Mouse (Mus musculus) 3134 (cell line): ENCODE data around the gene Cnn1.
A peak's percentile ranks its signal among the peaks of the same experiment; 100 is the strongest.

Experiments used
- DNase-seq: peaks from one replicate; pipeline ENCODE4 v3.0.0-alpha.2; 2011; ENCODE audit warnings: low spot score; ENCODE audit not compliant: insufficient read length; ENCODE audit errors: extremely low read depth

Gene Cnn1

DNA sequence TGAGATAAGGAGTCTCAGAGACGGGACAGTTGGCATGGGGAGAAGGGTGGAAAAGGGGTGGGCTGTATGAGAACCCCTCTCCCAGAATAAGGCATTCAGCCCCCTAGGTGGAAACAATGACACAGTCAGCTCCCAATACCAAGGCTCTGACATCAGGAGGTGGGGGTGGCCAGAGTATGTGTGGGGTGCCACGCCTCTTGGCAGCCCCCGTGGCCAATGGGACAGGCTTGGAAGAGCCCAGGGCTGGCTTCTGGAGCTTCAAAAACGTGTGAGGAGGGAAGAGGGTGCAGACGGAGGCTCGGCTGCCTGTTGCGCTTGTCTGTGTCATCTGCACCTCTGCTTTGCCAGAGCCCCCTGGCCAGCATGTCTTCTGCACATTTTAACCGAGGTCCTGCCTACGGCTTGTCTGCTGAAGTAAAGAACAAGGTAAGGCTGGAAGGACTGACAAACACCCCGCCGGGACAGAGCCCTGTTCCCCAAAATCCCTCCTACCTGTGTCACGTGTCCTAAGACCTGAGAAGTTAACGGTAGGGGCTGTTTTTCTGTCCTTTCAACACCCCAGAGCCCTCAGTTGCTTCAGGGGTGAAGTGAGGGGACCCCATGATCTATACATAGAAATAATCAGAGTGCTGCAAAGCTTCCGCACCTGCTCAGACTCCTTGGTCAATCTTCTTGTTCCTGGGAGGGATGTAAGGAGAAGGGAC lies at the start of gene Cnn1:
TSS of gene Cnn1 (plus strand) at position 224 of the 704 bp plus-strand sequence.
- no peak for DNase-seq

DNA sequence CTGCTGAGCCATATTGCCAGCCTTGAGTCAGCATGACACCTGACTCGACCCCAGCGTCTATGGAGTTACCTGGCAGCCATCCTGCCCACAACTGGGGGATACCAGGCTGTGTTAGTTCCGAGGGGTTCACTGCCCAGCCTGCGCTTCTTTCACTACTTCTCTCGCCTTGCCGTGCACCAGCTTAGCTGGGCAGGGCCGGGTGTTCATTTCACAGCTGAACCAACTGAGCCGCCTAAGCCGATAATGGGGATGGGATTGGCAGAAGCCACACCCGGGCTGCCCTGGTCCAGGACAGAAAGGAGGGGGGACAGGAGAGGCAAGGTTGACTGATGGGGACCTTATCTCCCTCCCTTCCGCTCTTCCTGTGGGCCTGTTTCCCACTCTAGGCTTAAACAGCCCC lies 49.7 kb upstream of the Cnn1 start:
- no peak for DNase-seq

DNA sequence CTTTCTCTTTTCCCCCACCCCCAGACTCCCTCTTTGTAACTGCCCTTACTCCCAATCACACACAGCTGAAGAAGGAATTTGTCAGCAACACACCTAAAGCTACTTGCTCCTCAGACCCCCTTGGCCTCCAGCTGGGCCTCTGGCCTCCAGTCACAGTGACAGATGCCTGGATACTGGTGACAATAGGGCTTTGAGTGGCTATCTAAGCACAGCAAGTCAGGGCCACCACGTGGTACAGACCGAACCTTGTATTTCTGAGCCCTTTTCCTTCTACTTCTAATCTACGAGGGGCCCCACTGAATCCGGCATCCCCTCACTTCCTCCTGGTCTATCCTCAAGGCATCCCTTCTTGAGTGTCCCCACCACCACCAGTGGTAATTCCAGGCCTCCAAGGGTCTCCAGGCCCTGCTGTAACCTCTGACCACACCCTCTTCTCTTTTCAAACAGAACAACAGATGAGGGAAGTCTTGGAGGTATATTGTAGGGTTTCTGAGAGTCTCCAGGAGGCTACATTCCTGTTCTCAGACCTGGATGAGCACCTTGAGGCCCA lies 49.2 kb upstream of the Cnn1 start:
- no peak for DNase-seq

DNA sequence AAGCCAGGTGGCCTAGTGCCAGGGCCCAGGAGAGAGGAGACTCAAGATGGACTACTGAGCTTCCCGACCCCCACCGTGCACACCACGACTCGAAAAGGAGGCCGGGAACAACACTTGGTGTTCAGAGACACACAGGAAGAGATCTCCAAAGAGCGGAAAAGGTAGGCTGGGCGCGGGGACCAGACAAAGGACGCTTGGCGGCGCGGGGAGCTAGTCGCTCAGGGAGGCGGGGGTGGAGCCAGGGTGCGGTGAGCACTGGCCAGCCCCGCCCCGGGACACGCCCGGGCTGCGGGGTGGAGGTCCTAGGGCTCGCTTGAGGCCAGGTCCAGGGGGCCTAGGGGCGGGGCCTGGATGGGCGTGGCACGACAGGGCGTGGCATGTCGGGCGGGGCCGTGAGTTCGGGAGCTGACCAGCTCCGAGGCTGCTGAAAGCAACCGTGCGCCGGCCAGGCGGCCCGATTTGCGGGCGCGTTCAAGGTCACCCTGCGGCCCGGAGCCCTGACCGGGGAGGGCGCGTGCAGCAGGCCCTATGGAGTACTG lies 48.6 kb upstream of the Cnn1 start:
- DNase-seq: no peak

DNA sequence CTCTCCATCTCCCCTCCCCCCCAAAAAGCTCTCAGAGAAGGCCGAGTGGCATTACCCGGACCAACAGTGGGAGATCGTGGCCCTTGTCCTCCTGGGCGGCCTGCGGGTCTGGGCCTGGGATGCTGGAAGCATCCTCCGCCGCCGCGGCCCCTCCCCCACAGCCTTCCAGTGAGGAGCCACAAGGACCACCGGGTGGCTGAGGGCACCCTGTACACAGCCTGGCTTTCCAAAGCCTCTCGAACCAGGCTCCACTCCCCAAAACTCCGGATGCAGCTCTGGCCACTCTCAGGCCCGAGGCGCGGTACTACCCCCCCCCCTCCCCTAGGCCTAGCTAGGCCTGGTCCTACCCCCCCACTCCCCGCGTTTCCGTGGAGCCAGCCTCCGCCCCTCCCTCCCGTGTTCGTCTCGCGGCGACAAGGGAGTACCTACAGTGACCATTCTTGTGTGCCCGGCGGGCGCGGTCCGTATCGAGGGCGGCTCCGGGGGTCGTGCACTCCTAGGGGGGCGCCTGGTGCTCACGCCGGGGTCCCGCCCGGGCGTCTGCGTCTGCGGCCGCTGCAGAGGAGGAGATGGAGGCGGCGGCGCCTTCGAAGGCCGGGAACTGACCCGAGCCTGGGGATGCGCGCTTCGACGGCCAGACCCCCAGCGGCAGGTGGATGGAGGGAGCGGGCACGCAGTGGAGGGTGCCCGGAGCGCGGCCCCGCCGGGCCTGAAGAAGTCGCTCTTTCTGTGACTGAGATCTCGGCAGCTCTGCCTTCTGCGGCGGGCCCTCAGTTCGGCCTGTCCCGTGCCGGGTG lies 47.7 kb upstream of the Cnn1 start:
- no peak for DNase-seq

DNA sequence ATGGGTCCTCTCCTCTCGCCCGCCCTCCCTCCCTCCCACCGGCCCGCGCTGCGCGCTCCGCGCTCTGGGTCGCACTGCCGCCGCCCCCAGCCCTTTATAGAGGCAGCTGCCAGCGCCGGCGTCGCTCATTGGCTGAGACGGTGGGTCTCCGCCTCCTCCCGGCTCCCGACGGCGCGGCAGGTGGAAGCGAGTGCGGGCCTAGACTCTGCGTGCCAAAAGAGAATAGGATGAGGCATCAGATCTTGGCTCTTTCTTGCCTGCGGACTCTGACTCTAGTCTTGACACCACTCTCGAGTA lies 47.1 kb upstream of the Cnn1 start, which contains the start of gene Elavl3:
TSS of gene Elavl3 (minus strand) at position 66 of the 297 bp plus-strand sequence.
- DNase-seq: no peak

DNA sequence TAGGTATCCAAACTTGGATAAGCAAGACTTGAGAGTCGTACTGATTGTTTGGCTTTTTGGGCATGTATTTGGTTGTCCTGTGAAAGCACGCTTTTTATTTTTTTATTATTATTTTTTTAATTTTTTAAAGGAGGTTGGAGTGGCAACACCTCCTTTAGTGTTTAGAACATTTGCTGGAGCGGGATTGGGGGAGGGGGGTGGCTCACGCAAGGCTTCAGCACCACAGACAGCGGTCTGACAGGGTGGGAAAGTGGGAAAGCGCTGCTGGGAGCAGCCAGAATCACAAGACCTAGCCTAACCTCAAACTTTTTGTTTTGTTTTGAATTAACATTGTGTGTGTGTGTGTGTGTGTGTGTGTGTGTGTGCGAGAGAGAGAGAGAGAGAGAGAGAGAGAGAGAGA lies 45.4 kb upstream of the Cnn1 start:
- DNase-seq: no peak

DNA sequence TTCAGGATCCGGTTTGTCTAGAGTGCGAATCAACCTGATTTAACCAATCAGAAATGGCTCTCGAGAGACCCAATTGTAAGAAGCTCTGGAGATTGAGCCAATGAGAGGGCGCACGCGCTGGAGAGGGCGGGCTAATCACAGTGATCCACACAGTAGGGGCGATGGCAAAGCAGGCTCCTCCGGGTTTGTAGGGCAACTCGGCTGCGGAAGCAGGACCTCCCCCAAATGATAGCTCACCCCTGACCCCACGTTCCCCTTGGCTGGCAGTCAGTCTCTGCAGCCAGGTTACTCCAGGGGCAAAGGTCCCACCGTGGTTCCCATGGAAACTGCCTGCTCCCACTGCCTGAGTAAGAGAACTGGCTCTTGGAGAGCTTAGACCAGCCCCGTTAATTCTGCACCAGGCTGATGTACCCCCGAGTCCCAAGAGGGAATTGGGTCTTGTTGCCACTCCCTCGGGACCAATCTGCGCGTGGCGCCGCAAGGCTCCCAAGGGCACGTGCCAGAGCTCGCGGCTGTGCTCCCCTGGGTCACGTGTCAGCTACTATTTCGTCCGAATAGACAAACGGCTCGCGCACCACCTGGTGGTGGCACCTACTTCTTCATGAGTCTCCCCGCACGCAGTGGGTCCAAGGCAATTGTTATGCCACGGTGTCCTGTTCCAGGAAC lies 44.5 kb upstream of the Cnn1 start:
- DNase-seq: no peak

DNA sequence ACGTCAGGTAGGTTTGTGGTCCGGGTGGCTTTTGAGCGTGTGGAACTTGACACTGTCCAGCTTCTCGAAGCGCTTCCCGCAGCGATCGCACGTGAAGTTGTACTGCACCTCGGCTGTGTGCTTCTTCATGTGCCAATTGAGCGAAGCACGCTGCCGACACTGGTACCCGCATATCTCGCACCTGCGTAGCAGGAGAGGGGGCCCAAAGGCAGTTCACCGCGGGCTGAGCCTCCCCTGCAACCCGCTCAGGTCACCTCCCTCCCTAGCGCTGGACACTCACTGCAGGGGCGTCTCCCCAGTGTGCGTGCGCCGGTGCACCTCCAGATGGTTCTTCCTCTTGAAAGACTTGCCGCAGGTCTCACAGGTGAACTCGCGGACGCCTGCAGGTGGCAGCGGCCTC lies 43.3 kb upstream of the Cnn1 start:
- DNase-seq: no peak

DNA sequence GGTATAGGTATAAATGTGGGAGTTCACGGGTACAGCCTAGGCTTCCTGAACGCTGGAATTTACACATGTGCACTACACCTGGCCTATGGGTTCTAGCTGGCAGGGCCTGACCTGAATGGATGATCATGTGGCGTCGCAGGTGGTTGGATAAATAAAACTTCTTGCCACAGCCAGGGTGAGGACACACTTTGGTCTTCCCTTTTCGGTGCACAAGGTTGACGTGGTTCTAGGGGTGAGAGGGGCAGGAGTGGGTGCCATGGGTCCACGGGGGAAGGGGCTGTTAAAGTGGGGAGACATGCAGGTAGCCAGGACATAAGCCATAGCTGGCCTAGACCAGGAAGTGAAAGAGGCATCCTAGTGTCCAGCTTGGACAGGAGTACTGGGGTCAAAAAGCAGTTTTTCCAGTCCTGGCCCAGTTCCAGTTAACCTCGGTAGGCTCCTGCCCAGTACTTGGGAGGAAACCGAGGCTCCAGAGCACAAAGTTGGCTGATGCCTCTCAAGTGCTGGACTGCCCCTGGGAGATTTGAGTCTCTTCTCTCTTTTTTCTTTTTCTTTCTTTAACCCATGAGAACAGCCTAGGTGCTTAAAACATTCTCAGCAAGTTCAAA lies 42.6 kb upstream of the Cnn1 start:
- no peak for DNase-seq

DNA sequence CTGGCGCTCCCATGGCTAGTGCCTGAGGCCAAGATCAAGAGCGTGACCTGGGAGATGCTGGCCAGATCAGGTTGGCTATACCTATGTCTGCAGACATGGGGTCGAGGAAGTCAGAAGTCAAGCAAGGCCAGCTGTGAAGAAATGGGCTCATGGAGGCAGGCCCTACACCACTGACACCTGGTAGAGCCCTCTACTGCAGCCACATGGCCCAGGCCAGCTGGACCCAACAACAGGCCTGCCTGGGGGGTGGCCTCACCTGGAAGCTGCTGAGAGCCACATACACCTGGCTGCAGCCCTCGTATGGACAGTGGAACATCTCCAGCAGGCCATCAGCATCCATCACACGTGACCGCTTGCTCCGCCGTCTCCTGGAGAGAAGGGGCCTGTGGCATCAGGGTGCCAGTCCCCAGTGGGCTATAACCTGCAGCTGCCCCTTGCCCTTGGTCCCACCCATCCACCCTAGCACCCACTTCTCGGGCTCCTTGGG lies 41.9 kb upstream of the Cnn1 start:
- no peak for DNase-seq

DNA sequence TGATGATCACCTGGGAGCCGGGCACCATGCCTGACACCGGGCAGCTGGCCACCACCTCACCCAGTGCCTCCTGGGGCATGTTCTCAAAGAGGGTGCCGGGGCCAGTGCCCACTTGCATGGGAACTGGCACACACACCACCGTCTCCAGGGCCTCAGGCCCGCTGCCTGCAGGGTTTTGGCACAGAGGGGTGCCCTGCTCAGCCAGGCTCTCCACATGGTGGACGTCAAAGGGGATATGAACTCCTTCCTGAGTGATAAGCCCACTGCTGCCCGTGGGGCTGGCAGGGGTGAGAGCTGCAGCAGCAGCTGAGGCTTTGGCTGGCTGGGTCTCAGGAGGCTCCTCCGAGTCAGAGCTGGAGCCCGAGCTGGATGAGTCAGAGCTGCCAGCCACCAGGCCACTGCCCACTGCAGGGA lies 41.0 kb upstream of the Cnn1 start:
- DNase-seq: peak; percentile 84

DNA sequence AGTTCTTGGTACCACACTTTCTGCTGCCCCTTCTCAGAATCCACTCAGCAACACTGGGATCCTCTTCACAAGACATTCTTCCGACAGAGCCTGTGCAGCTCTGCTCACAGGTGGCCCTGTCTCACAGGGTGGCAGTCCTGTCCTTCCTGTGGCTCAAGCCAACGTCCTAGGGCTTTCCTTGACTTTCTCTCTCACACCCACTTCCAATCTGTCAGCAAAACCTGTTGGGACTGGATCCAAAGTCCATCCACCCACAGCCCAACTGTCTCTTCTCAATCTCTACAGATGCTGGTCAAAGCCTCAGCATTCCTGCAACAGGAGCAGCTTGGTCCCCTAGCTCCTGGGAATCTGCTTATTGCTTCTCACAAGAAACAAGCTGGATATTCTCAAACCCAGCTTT lies 37.7 kb upstream of the Cnn1 start:
- no peak for DNase-seq

DNA sequence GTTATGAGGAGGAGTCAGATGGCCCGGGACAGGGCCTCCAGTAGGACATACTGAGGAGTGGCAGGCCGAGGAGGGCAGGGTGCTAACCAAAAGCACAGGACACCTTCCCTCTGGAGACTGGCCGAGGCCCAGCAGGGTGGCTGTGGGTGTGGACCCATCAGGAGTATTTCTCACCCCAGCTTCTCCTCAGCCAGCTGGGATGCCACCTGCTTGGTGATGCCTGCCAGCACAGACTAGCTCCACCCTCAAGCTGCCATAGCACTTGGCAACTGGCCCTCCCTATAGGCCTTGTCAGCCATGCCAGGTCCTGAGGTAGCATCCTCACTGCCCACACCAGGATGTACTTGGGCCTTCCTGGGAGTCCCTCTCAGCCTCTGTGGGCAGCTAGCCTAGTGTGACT lies 34.7 kb upstream of the Cnn1 start:
- DNase-seq: no peak

DNA sequence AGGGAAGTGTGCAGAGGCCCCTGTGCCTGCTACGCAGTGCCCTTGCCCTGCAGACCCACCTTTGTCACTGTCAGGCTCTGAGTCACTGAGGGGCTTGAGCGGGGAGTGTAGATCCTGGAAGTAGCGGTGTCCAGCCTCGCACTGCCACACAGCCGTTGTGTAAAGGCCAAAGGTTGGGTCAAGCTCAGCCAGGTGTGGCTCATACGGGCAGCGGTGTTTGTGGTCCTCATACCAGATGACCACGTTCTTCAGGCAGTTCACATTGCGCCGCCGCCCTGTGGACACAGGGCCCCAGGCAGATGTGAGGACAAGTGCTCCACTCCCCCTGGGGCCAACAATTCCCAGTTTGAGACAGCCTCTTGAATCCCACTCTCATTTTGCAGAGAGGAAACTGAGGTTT lies 33.4 kb upstream of the Cnn1 start:
- DNase-seq: no peak

DNA sequence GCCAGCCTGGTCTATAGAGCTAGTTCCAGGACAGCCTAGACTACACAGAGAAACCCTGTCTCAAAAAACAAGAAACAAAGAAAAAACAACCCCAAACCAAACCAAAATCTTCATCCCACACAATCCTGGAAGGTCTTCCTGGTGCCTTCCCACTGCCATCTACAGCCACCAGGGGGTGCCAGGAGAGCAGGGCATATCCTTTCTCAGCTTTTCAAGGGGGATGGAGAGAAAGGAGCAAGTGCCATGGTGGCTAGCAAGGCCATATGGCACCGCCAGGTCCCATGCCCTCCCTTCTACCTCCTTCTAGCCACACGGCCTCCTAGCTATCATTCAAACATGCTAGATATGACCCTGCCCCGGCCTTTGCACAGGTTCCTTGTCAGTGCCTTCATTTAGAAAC lies 32.6 kb upstream of the Cnn1 start:
- DNase-seq: no peak

DNA sequence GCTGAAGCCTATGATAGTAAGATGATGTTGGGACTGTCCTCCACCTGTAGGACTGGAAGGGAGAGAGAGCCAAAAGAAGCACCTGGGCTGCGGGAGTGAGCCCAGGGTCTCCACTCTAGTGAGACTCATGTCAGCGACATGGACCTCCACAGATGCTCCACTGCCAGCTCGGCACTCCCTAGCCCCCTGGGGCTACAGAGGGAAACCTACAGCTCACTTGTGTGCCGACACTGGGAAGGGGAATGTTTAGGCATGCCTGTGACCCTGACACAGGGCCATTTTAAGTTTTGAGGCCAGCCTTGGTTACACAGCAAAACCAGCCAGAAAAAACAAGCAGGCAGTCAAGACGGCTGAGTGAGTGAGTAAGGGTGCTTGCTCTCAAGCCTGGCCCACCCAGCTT lies 31.8 kb upstream of the Cnn1 start:
- DNase-seq: no peak

DNA sequence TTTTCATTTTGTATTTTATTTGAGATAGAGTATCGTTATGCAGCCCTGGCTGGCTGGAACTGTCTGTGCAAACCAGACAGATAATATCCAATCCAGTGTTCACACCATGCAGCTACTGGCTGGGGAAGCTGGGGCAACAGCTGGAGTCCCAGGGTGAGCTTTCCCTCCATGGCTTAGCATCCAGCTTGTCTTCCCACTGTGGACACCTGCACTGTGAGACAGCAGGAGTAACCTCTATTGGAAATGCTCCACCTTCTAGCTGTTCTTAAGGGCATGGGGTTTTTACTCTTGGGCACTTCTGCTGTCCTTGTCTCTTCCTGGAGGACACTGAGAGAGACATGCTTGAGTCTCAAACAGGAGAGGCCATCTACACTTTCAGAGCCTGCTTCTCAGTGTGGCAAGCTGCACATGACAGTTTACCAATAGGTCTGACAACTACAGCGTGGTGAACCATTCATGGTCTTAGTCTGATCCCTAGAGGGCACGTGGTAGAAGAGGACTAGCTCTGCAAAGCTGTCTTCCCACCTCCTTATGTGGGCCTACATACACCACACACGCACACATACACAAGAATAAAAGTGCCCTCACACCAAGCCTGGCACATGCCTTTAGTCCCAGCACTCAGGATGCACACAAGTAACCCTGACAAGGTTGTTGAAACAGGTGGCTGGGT lies 29.0 kb upstream of the Cnn1 start:
- DNase-seq: no peak

DNA sequence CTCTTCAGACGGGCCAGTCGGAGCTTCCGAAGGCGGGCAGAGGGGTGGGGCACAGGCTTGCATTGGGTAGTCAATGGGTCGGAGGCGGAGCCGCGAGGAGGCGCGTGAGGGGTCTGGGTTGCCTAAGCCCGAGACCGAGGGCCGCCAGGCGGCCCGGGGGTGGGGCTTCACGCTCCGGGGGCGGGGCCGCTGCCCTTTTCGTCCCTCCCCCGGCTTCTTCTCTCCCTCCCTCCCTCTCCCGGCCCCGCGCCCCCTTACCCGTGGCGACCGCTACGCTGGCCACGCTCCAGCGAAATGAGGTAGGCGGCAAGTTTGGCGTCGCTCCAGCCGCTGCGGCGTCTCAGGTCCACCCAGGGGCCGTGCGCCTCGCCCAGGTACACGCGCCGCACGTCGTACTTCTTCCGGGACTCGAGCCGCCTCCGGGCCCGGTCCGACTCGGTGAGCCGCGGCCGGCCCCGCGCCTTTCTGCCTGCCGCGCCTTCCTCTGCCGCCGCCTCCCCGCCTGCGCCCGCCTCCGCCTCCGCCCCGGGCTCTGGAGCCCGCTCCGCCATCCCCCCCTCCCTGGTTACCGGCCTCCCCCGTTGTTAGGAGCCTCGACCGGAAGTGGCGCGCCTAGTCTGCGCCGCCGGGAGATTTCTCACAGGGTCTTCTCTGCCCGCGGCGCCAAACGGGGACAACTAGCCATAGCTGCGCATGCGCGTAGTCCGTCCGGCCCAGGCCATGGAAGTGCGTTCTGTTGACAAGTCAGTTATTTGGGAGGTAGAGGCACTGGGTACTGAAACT lies 28.0 kb upstream of the Cnn1 start, which contains the start of the genes Gm49318 and Zfp653:
TSS of gene Gm49318 (minus strand) at position 469 of the 783 bp plus-strand sequence.
TSS of gene Zfp653 (minus strand) at position 586 of the 783 bp plus-strand sequence.
- peak; percentile 98 for DNase-seq
